Mouse (Mus musculus) heart, embryonic 15.5 days (tissue): ENCODE results near the gene Dapp1. TPM values are rescaled to one million over a fixed set of nuclear protein-coding genes. Genes with fewer than 3 reads are reported as not detected.
"Not testable (repeated sequence)": the region's sequence is repeated elsewhere in the genome, so short reads cannot be mapped to it uniquely, and the experiment has no call there.

ENCODE experiments used
- ATAC-seq: fragments of 200-750 bp; cut with Nextera tagmentation; replicated peaks from 2 replicates; pipeline ENCODE4 v1.8.0; 2017; ENCODE audit warnings: low read depth, moderate TSS enrichment; ENCODE audit not compliant: insufficient number of reproducible peaks, insufficient read depth, low FRiP score
- H3K27ac ChIP-seq: fragments of 300-500 bp; sonication (generic); 2 replicates; pipeline ENCODE4 v1.5.1; 2015; ENCODE audit warnings: mild to moderate bottlenecking, inconsistent platforms
- H3K27me3 ChIP-seq: fragments of 300-500 bp; sonication (generic); 2 replicates; pipeline ENCODE4 v1.6.1; 2015; ENCODE audit warnings: inconsistent platforms
- H3K36me3 ChIP-seq: fragments of 300-500 bp; sonication (generic); 2 replicates; pipeline ENCODE4 v1.6.1; 2015; ENCODE audit warnings: mild to moderate bottlenecking, inconsistent platforms
- H3K4me1 ChIP-seq: fragments of 300-500 bp; sonication (generic); replicated peaks from 2 replicates; pipeline ENCODE4 v1.6.1; 2015; ENCODE audit warnings: inconsistent platforms
- H3K4me2 ChIP-seq: fragments of 300-500 bp; sonication (generic); 2 replicates; pipeline ENCODE4 v1.6.1; 2015; ENCODE audit warnings: inconsistent platforms, mild to moderate bottlenecking, moderate library complexity
- H3K4me3 ChIP-seq: fragments of 300-500 bp; sonication (generic); 2 replicates; pipeline ENCODE4 v1.5.1; 2015; ENCODE audit warnings: mild to moderate bottlenecking, inconsistent platforms
- H3K9ac ChIP-seq: fragments of 300-500 bp; sonication (generic); 2 replicates; pipeline ENCODE4 v1.6.1; 2015; ENCODE audit warnings: mild to moderate bottlenecking, inconsistent platforms
- H3K9me3 ChIP-seq: fragments of 300-500 bp; sonication (generic); replicated peaks from 2 replicates; pipeline ENCODE4 v1.6.1; 2016; ENCODE audit warnings: inconsistent platforms
- WGBS: fragments of 180-500 bp; shearing (Covaris S2); methylation state at CpG from one replicate; pipeline ENCODE4 v1.1.7; 2015; ENCODE audit warnings: mixed read lengths; 5-methylcytosine and 5-hydroxymethylcytosine counted together
- polyA plus RNA-seq: library from polyadenylated mRNA; unstranded; fragments of >200 nt; fragmentation: Nextera tagmentation; extraction: Ambion mirVana; gene quantifications from 2 replicates; pipeline ENCODE4 v1.2.1, GENCODE M21; 2015

Dapp1 gene
- polyA plus RNA-seq, 1 experiment from 2014 or later, result 18.4 TPM

DNA sequence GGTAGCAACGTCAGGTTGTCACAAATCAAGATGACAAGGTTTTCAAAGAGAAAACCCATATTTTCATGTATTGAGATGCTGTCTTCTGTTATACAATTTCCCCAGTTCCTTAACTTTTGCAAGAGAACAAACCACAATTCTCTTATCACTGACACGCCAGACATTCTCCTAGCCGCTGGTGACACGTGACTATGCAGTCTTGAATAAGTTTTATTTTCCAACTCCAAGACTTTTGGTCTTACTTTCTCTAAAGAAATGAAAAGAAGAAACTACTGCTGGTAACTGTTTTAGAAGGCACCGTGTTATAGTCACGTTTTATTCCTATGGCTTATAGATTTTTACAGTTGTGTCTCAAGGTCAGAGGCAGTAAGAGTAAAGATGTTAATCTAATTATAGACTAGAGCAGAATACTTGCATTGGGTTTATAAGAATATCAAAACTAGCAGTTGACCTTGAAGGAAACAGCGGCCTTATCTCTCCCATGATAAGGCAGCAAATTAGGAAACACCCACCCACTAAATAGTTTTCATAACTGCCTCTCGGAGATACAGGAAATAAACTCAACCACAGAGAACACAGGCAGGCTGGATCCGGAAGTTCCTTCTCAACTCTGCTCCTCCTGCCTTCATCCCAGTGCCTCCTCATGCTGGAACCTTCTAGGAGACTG is 12.4 kb downstream of the Dapp1 start:
- no peak overlapping the region for H3K9ac ChIP-seq
- WGBS, result 20% methylated on average over 9 of the region's 9 CpGs
- ATAC-seq, result no peak

DNA sequence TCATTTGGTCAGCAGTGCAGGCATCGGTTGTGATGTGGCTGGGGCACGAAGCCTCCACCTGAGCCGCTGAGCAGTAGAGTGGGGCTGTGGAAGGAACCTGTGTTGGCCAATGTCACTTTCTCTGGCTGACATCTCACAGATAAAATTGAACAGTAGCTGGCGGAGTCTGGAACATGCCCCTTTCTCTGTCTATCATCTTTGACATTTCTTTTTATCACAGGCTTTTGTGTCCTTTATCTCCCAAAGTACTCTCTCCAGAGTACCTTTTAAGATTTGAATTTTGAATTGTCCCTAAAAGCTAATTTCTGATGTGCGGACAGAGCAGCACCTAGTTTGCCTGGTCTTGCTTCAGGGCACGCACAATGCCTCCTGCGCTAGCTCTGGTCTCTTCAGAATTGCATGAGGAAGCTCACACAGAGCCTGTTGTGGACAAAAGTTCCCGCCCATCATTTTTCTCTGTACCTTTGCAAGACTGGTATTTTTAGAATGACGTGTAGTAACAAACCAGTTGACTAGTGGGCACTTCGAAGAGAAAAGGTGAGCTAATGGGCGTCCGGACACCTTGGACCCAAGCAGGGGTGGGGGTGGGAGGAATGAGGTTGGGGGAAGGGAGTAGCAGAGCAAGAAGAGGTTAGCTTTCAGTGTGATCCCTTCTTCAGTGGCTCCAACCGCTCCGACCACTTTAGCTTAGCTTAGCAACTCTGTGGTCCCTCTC is 13.1 kb downstream of the Dapp1 start:
- Histone ChIP-seq H3K36me3 (0 out of 2 replicates have a peak, but pooled peaks cover 3% of the 10 kb centered on the region), H3K4me1 (peaks cover 45% of the 10 kb centered on the region), H3K27ac (peak overlapping the region; percentile 84), H3K9ac (peak overlapping the region; percentile 20; the same call in 1 of the 2 replicates), H3K4me2 (peak overlapping the region; percentile 46), H3K4me3 (peak overlapping the region; percentile 3; the same call in 1 of the 2 replicates), H3K27me3 (no peaks in the 10 kb centered on the region), H3K9me3 (no peaks in the 10 kb centered on the region)
- no peak for ATAC-seq
- 44% methylated on average over 14 of the region's 14 CpGs for WGBS

More for the DNA sequence above, 12.4 kb downstream of the Dapp1 start:
- Histone ChIP-seq H3K36me3 (0 out of 2 replicates have a peak, but pooled peaks cover 3% of the 10 kb centered on the region), H3K4me1 (peaks cover 41% of the 10 kb centered on the region), H3K9me3 (no peaks in the 10 kb centered on the region), H3K4me2 (peak overlapping the region; percentile 46), H3K27me3 (no peaks in the 10 kb centered on the region), H3K27ac (peak overlapping the region; percentile 84), H3K4me3 (no peak overlapping the region)

DNA sequence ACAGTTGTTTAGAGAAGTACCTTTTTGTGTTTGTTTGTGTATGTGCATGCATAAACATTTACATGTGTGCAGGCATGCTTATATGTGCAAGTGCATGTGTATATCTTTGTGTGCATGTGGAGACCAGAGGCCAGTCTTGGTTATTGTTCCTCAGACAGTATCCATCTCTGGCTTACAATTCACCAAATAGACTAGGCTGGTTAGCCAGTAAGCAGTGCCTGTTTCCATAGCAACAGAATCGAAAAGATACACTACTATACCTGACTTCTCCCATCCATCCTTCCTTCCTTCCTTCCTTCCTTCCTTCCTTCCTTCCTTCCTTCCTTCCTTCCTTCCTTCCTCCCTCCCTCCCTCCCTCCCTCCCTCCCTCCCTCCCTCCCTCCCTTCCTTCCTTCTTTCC is 17.3 kb downstream of the Dapp1 start:
- ATAC-seq, result not testable (repeated sequence)

DNA sequence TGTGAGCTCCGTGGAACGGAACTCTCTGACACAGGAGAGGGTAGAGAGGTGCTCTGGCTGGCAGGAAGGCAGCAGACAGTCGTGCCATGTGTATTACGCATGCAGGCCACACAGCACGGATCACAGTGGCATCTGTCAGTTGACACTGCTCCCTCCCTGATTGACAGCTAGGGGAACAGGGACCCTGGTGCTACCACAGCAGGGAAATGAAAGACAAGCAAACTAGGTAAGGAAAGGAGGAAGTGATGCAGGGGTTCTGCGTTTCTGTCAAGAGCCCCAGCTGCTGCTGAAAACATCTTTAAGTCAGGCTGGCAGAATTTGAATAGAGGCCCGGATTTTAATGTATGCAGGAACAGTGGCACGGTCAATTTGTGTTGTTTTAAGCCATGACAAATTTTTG is 17.8 kb downstream of the Dapp1 start:
- Histone ChIP-seq H3K27ac (peak overlapping the region; percentile 57), H3K4me2 (no peak overlapping the region), H3K4me3 (no peak overlapping the region), H3K27me3 (no peaks in the 10 kb centered on the region), H3K4me1 (peaks cover 33% of the 10 kb centered on the region), H3K9ac (no peak overlapping the region), H3K9me3 (no peaks in the 10 kb centered on the region), H3K36me3 (0 out of 2 replicates have a peak, but pooled peaks cover 6% of the 10 kb centered on the region)
- WGBS, result 62% methylated on average over 8 of the region's 8 CpGs
- no peak for ATAC-seq

More for the DNA sequence above, 17.3 kb downstream of the Dapp1 start:
- H3K9me3 ChIP-seq, H3K9ac ChIP-seq, H3K27ac ChIP-seq, H3K27me3 ChIP-seq, H3K4me3 ChIP-seq, H3K4me2 ChIP-seq, H3K36me3 ChIP-seq: not testable (repeated sequence)
- 67% methylated on average over 1 of the region's 1 CpGs for WGBS
- H3K4me1 ChIP-seq, result peaks cover 39% of the 10 kb centered on the region

DNA sequence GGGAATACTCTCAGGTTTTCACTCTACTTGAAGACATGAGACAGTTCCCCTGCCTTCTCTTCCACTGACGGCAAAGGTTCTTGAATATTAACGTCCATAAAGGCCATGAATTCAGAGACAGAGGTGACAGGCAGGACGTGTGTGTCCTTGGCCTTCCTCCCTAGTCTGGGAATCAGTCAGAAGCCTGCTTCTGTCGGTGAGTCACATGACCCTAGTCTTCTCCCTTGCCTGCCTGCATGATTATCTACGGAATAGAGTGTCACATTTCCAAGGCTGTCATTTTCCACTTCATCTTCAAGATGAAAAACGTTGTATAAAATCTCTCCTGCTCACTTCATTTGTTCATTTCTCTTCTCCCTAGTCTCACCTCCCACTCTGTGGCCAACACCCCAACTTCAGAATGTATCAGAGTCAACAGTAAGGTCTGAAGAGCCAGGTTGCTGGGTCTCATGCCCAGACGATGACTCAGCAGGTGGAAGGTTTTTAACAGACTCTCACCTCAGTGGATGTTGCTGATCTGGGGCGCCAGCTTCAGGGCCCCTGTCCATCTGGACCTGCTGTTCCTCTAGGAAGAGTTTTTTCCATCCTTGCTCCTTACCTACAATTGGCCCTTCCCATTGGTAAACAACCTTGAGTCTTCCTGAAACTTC is 19.5 kb downstream of the Dapp1 start:
- no peak for ATAC-seq
- peak overlapping the region; percentile 57 for H3K27ac ChIP-seq
- WGBS, result 32% methylated on average over 8 of the region's 8 CpGs

DNA sequence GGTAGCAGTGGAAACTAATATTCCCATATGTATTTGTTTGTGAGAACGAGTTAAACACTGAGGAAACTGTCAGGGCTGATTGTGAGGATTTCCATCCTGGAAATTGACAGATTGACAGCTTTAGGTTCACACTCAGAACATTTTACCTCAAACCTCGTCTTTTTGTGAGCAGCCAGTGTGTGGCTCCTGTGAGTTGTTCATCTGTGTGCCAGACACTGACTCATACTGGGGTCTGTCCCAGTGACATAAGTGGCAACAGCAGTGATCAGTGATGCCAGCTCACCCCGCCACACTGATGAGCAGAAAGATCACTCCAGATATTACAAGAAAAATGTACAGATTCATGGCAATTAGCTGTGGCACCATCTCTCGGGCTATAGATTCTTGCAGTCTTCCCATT is 21.9 kb downstream of the Dapp1 start:
- Histone ChIP-seq H3K9me3 (no peaks in the 10 kb centered on the region), H3K4me3 (no peak overlapping the region), H3K36me3 (0 out of 2 replicates have a peak, but pooled peaks cover 3% of the 10 kb centered on the region), H3K4me1 (peaks cover 32% of the 10 kb centered on the region), H3K9ac (no peak overlapping the region), H3K27ac (no peak overlapping the region), H3K4me2 (no peak overlapping the region), H3K27me3 (no peaks in the 10 kb centered on the region)
- ATAC-seq, result no peak
- 73% methylated on average over 4 of the region's 4 CpGs for WGBS

More for the DNA sequence above, 19.5 kb downstream of the Dapp1 start:
- H3K9ac ChIP-seq, result no peak overlapping the region
- H3K36me3 ChIP-seq, result 0 out of 2 replicates have a peak, but pooled peaks cover 6% of the 10 kb centered on the region
- no peaks in the 10 kb centered on the region for H3K27me3 ChIP-seq
- H3K4me1 ChIP-seq, result peaks cover 26% of the 10 kb centered on the region
- H3K9me3 ChIP-seq, result no peaks in the 10 kb centered on the region
- H3K4me3 ChIP-seq, result no peak overlapping the region
- 0 out of 2 replicates have a peak overlapping the region, but pooled peaks have one; percentile 4 for H3K4me2 ChIP-seq

DNA sequence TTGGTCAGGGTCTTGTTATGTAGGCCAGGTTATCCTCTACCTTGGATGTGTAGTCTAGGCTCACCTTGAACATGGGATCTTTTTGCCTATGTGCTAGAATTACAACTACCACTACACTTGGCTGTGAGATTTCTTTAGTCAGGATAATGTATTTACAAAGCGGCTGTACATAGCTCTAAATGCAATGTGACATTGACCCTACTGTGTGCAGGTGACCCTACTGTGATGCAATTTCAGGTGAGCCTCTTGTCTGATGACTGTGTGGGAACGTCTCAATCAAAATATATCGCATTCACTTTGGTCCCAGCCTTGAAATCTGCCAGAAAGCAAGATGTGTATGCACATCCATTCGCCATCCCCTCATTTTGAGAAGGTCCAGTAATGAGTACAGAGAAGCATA is 23.0 kb downstream of the Dapp1 start:
- no peak for ATAC-seq
- H3K9ac ChIP-seq, result no peak overlapping the region
- H3K4me3 ChIP-seq, result no peak overlapping the region
- H3K27ac ChIP-seq, result no peak overlapping the region
- H3K36me3 ChIP-seq, result 0 out of 2 replicates have a peak, but pooled peaks cover 3% of the 10 kb centered on the region
- no peak overlapping the region for H3K4me2 ChIP-seq
- H3K27me3 ChIP-seq, result no peaks in the 10 kb centered on the region
- peaks cover 34% of the 10 kb centered on the region for H3K4me1 ChIP-seq
- 92% methylated on average over 4 of the region's 4 CpGs for WGBS
- H3K9me3 ChIP-seq, result no peaks in the 10 kb centered on the region

DNA sequence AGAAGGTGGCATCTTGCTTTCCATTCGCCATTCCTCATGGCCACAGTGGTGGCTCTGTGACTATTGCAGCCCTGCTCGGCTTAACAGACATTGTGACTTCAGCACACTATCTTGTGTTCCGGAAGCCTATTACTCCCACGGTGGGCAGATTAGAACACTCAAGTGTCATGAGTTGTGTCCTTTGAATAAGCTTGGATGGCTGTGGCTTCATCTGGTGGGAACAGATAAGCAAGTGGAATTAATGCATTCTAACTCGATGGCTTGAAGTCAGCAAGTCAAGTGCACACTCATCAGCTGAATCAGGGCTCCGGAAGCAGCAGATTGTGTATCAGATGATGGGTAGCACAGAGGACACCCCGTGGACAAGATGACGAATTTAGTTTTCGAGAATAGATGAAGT is 23.5 kb downstream of the Dapp1 start:
- peak overlapping the region; percentile 11; the same call in 1 of the 2 replicates for H3K27ac ChIP-seq

DNA sequence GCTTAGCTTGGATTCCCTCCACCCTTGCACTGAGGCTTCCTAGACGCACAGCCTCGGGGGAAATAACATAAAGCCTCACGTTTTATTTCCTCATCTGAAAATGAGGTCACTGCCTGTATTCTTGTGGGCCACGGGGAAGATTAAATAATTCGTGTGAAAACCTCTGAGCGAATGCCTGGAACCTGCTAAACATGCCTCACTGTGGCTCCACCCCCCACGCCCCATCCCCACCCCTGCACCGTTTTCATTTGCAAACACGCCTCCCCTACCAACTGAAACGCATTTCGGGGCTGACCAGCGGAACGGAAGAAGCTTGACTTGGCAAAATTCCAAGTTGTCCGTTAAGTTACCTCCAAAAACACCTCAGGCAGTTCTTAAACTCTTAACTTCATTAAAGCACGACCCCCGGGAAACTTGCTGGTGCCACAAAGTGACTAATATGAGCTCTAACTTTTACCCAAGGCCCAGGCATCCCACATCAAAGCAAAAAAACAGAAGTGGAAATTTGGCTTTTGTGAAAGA is 25.7 kb downstream of the Dapp1 start:
- Histone ChIP-seq H3K36me3 (no peaks in the 10 kb centered on the region), H3K27me3 (no peaks in the 10 kb centered on the region), H3K4me1 (peaks cover 34% of the 10 kb centered on the region), H3K9me3 (no peaks in the 10 kb centered on the region), H3K27ac (no peak overlapping the region), H3K4me2 (peak overlapping the region; percentile 51), H3K9ac (no peak overlapping the region), H3K4me3 (peak overlapping the region; percentile 4)
- no peak for ATAC-seq
- WGBS, result 20% methylated on average over 16 of the region's 16 CpGs

More for the DNA sequence above, 23.5 kb downstream of the Dapp1 start:
- H3K4me1 ChIP-seq, result peaks cover 35% of the 10 kb centered on the region
- no peak overlapping the region for H3K9ac ChIP-seq
- H3K27me3 ChIP-seq, result no peaks in the 10 kb centered on the region
- no peak overlapping the region for H3K4me2 ChIP-seq
- 48% methylated on average over 9 of the region's 9 CpGs for WGBS
- H3K36me3 ChIP-seq, result 0 out of 2 replicates have a peak, but pooled peaks cover 3% of the 10 kb centered on the region
- no peak for ATAC-seq
- H3K4me3 ChIP-seq, result no peak overlapping the region
- no peaks in the 10 kb centered on the region for H3K9me3 ChIP-seq

DNA sequence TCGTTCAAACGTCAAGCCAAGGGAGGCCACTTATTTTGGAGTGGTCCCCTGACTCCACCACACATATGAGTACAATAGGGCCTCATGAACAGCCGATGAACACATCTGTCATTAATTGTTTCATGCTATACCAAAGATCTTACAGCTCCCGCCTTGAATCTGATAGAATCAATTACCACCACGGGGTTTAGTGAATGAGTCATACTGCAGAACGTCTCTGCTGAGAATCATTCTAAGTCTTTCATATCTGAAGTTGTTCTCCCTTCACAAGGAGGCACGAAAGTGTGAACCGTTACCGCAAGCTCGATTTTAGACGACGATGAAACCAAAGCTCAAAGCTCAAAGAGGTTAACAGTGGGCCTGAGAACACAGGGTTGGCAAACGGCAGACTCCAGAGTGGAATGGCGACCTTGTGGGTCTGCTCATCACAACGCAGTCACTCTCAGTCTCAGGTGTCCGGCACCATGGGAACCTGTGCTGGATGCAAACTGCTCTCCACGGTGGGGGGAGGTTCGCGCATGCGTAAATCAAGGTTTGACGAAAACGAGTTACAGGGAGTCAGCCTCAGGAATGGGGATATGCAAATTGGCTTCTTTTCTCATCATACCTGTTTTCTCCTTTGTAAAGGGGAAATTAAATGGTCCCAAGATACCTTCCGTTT is 27.0 kb downstream of the Dapp1 start:
- H3K4me1 ChIP-seq, result peaks cover 34% of the 10 kb centered on the region
- ATAC-seq, result no peak
- H3K9me3 ChIP-seq, result no peaks in the 10 kb centered on the region
- H3K4me2 ChIP-seq, result no peak overlapping the region
- no peaks in the 10 kb centered on the region for H3K27me3 ChIP-seq
- H3K27ac ChIP-seq, result no peak overlapping the region
- WGBS, result 64% methylated on average over 23 of the region's 23 CpGs
- H3K36me3 ChIP-seq, result no peaks in the 10 kb centered on the region
- H3K9ac ChIP-seq, result no peak overlapping the region
- H3K4me3 ChIP-seq, result no peak overlapping the region
